Mouse (Mus musculus): ENCODE results near the gene Sct. TPM values are rescaled to one million over a fixed set of nuclear protein-coding genes. Genes with fewer than 3 reads are reported as not detected.

The Sct gene
- total and polyA plus RNA-seq, 3 experiments: 0.49 TPM; not detected in 2

DNA sequence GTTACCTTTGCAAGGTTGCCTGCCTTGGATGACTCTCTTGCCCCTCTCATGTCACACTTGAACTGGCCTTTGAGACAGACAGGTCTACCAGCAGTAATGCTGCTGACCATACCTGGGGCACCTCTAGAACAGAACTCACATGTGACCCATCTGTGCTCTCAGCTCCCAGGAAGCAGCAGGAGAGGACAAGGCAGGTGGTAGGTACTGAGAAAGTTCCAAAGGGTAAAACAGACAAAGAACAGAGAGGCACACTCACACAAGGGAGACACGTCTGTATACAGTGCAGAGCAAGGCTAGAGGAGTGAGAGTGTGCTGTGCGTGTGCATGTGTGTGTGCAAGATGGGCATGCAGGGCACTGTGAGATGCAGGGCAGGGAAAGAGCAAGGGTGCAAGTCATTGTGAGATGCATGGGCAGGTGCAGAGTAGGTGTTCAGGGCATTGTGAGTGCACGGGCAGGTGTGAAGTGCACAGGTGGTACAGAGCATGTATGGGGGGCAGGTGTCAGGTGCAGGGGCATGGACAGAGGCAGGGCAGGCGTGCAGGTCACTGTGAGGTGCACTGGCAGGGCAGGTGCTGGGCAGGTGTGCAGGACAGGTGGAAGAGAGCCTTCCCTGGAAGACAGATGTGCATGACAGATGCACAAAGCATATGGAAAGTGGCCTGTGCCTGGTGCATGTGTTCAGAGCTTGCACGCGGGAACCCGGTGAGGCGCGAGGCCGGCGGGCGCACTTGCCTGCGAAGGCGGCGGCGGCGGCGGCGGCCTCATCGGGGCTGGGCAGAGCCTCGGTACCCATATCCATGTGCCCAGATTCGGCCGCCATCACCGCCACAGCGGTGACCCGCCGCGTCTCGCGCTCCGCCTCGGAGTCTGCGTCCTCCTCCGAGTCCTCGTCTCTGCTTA, 47.9 kb upstream of the Sct start:
- DNase-seq (ENCODE audit: extremely low read depth): no peak
- dilution Hi-C loops (cut with MboI; ENCODE audit: extremely low pct_ligation_motif_present, extremely low pct_unique_long_range_greater_than_20kb, low sequenced_read_pairs): no loop called here
- Histone ChIP-seq H3K4me1 (ENCODE audit: control insufficient read depth in 1 of 2, insufficient read depth in 2 of 2) (peaks cover 17 to 32% of the 10 kb centered on the region in 2 experiments), H3K9ac (ENCODE audit: insufficient read depth, low read depth) (peak overlapping the region; percentile 92), H3K36me3 (replicated peaks in 1 of 2; ENCODE audit: control insufficient read depth in 1 of 2, insufficient read depth in 1 of 2, low read length in 1 of 2) (peaks cover 20 to 45% of the 10 kb centered on the region in 2 experiments), H3K27me3 (replicated peaks) (no peaks in the 10 kb centered on the region), H3K9me3 (replicated peaks; ENCODE audit: low read length) (no peaks in the 10 kb centered on the region), H3K27ac (ENCODE audit: insufficient read depth, low read depth) (peak overlapping the region; percentile 18; the same call in 1 of the 2 replicates), H3K4me3 (replicated peaks in 1 of 3; ENCODE audit: low read depth in 2 of 3, low read length in 2 of 3, poor library complexity in 1 of 3) (peak overlapping the region; percentile 56 to 73 (median 71)), H3K79me2 (replicated peaks; ENCODE audit: control insufficient read depth, extremely low read depth, insufficient read depth, poor library complexity, severe bottlenecking) (peaks cover 4% of the 10 kb centered on the region), H3K4me2 (ENCODE audit: insufficient read depth, low read depth, poor library complexity, severe bottlenecking) (peak overlapping the region; percentile 55)
- TF ChIP-seq JUND (conservative IDR thresholded peaks at IDR 0.05; ENCODE audit: low read depth, low read length) (no peak), TCF12 (IDR thresholded peaks at IDR 0.05; ENCODE audit: low read depth, low read length) (0 out of 2 replicates have a peak, but pooled peaks have one; percentile 23), MAX (IDR thresholded peaks at IDR 0.05; ENCODE audit: low read length) (peak; percentile 88), NELFE (IDR thresholded peaks at IDR 0.05; ENCODE audit: low read depth, low read length) (no peak)
- in situ Hi-C loops (cut with MboI; ENCODE audit: low pct_ligation_motif_present, low pct_unique_long_range_greater_than_20kb, low sequenced_read_pairs): no loop called here

DNA sequence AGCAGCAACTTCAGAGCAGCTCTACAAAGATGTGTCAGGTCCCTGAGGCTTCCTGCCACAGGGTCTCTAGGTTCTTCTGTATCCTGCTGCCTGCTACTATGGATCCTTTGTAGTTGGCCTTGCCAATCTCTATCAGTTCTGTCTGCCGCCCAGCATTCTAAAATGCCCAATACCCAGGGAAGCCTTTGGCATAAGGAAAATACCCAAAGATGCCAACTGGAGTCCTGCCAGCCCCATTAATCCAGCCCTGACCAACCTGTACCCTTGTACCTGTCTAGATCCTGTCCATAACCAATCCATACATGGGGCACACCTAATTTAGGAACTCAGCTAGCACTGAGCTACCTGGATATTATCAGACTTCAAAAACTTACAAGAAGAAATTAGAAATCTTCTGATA, 45.8 kb upstream of the Sct start:
- Histone ChIP-seq H3K4me1 (ENCODE audit: control insufficient read depth in 1 of 2, insufficient read depth in 2 of 2) (peaks cover 17 to 32% of the 10 kb centered on the region in 2 experiments), H3K9ac (ENCODE audit: insufficient read depth, low read depth) (no peak overlapping the region), H3K4me2 (ENCODE audit: insufficient read depth, low read depth, poor library complexity, severe bottlenecking) (no peak overlapping the region), H3K27me3 (replicated peaks) (no peaks in the 10 kb centered on the region), H3K4me3 (replicated peaks in 1 of 3; ENCODE audit: low read depth in 2 of 3, low read length in 2 of 3, poor library complexity in 1 of 3) (no peak overlapping the region), H3K79me2 (replicated peaks; ENCODE audit: control insufficient read depth, extremely low read depth, insufficient read depth, poor library complexity, severe bottlenecking) (peaks cover 4% of the 10 kb centered on the region), H3K9me3 (replicated peaks; ENCODE audit: low read length) (no peaks in the 10 kb centered on the region), H3K36me3 (replicated peaks in 1 of 2; ENCODE audit: control insufficient read depth in 1 of 2, insufficient read depth in 1 of 2, low read length in 1 of 2) (peaks cover 31 to 65% of the 10 kb centered on the region in 2 experiments), H3K27ac (ENCODE audit: insufficient read depth, low read depth) (no peak overlapping the region)
- no peak for TF ChIP-seq CTCF (conservative IDR thresholded peaks at IDR 0.05 in 1 of 2, IDR thresholded peaks at IDR 0.05 in 1 of 2; ENCODE audit: low read depth in 2 of 2, low read length in 2 of 2)
- TF ChIP-seq POLR2AphosphoS2 (IDR thresholded peaks at IDR 0.05; ENCODE audit: low read depth, low read length): no peak
- TF ChIP-seq GABPA (IDR thresholded peaks at IDR 0.05; ENCODE audit: insufficient replicate concordance, low read depth, low read length): no peak
- no peak for TF ChIP-seq ELF1 (IDR thresholded peaks at IDR 0.05; ENCODE audit: low read depth, low read length)
- no peak for TF ChIP-seq ETS1 (conservative IDR thresholded peaks at IDR 0.05; ENCODE audit: low read depth, low read length)
- no peak for TF ChIP-seq E2F4 (IDR thresholded peaks at IDR 0.05; ENCODE audit: insufficient replicate concordance, low read depth, low read length)
- no peak for TF ChIP-seq EP300 (IDR thresholded peaks at IDR 0.05; ENCODE audit: low read length)
- TF ChIP-seq RAD21 (IDR thresholded peaks at IDR 0.05; ENCODE audit: low read depth, low read length): no peak
- TF ChIP-seq NRF1 (IDR thresholded peaks at IDR 0.05; ENCODE audit: low read depth, low read length): no peak
- no peak for TF ChIP-seq BHLHE40 (IDR thresholded peaks at IDR 0.05; ENCODE audit: low read depth, low read length)
- no peak for TF ChIP-seq USF2 (conservative IDR thresholded peaks at IDR 0.05; ENCODE audit: low read depth, low read length)
- TF ChIP-seq JUN (IDR thresholded peaks at IDR 0.05; ENCODE audit: insufficient read depth, low read depth, low read length): no peak
- TF ChIP-seq MAFK (IDR thresholded peaks at IDR 0.05; ENCODE audit: insufficient replicate concordance, low read length): no peak
- TF ChIP-seq CHD2 (IDR thresholded peaks at IDR 0.05; ENCODE audit: low read length): no peak
- no peak for TF ChIP-seq TBP (conservative IDR thresholded peaks at IDR 0.05; ENCODE audit: low read depth, low read length)
- TF ChIP-seq MXI1 (IDR thresholded peaks at IDR 0.05; ENCODE audit: low read depth, low read length): no peak
- in situ Hi-C loops (cut with MboI; ENCODE audit: low pct_ligation_motif_present, low pct_unique_long_range_greater_than_20kb, low sequenced_read_pairs) (no loop called here), dilution Hi-C loops (cut with MboI; ENCODE audit: extremely low pct_ligation_motif_present, extremely low pct_unique_long_range_greater_than_20kb, low sequenced_read_pairs) (no loop called here)
- no peak for DNase-seq (ENCODE audit: extremely low read depth)
